Mouse (Mus musculus): Measurements from ENCODE around the gene Ppp3ca. TPM values are rescaled to one million over a fixed set of nuclear protein-coding genes. Genes with fewer than 3 reads are reported as not detected.

Ppp3ca gene
- polyA plus RNA-seq, 1 experiment: 595 TPM

DNA sequence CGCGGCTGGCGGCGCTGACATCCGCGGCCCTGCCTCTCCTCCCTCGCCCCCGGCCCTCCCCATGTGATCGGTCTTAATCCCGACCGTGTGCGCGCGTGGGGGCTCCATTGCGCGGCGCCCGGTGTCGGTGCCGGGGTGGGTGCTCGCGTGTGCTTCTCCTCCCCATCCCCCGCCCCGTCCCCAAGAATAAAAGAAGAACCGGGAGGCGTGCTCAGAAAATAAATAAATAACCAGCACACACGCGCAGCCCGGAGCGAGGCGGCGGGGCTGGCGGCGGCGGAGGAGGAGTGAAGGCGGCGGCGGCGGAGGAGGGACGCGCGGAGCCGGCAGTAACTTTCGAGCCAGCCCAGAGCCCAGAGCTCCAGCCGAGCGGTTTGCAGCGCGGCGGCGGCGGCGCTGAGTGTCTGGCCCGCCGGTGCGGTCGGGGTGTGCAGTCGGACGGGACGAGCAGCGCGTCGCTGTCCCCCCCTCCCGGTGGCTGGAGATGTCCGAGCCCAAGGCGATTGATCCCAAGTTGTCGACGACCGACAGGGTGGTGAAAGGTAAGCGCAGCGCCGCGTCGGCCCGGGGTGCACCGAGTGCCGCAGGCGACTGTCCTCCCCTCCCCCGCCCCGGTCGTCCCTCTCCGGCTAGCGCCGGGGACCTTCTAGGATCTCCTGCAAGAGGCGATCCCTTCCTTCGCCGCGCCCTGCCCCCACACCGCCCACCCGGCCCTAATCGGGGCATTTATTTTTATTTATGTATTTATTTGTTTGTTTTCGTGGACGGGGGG, 622 bp downstream of the Ppp3ca start:
- Histone ChIP-seq H3K4me3 (ENCODE audit: insufficient read depth, low read length) (peak overlapping the region; percentile 83), H3K4me1 (ENCODE audit: control insufficient read depth, insufficient read depth, low read length) (peaks cover 2% of the 10 kb centered on the region; the same call in 1 of the 2 replicates), H3K27ac (ENCODE audit: insufficient read depth, low read length) (peak overlapping the region; percentile 100)
- TF ChIP-seq CTCF (IDR thresholded peaks at IDR 0.05; ENCODE audit: extremely low read depth, insufficient read depth, low read length) (no peak), POLR2A (IDR thresholded peaks at IDR 0.05; ENCODE audit: extremely low read depth, insufficient read depth, low read length) (0 out of 2 replicates have a peak, but pooled peaks have one; percentile 17)

GRCm38 (mm10) chr3:136671161-136671939, 1.4 kb downstream of the Ppp3ca start:
- Histone ChIP-seq H3K4me3 (ENCODE audit: insufficient read depth, low read length) (peak overlapping the region; percentile 83), H3K4me1 (ENCODE audit: control insufficient read depth, insufficient read depth, low read length) (peaks cover 2% of the 10 kb centered on the region; the same call in 1 of the 2 replicates), H3K27ac (ENCODE audit: insufficient read depth, low read length) (peak overlapping the region; percentile 51)
- TF ChIP-seq POLR2A (IDR thresholded peaks at IDR 0.05; ENCODE audit: extremely low read depth, insufficient read depth, low read length) (peak; percentile 13; the same call in 1 of the 2 replicates), CTCF (IDR thresholded peaks at IDR 0.05; ENCODE audit: extremely low read depth, insufficient read depth, low read length) (no peak)

GRCm38 (mm10) chr3:136671940-136672278, 2.0 kb downstream of the Ppp3ca start:
- no peak for TF ChIP-seq CTCF (IDR thresholded peaks at IDR 0.05; ENCODE audit: extremely low read depth, insufficient read depth, low read length)
- TF ChIP-seq POLR2A (IDR thresholded peaks at IDR 0.05; ENCODE audit: extremely low read depth, insufficient read depth, low read length): no peak
- peaks cover 2% of the 10 kb centered on the region; the same call in 1 of the 2 replicates for H3K4me1 ChIP-seq (ENCODE audit: control insufficient read depth, insufficient read depth, low read length)
- peak overlapping the region; percentile 51 for H3K27ac ChIP-seq (ENCODE audit: insufficient read depth, low read length)
- peak overlapping the region; percentile 83 for H3K4me3 ChIP-seq (ENCODE audit: insufficient read depth, low read length)

DNA sequence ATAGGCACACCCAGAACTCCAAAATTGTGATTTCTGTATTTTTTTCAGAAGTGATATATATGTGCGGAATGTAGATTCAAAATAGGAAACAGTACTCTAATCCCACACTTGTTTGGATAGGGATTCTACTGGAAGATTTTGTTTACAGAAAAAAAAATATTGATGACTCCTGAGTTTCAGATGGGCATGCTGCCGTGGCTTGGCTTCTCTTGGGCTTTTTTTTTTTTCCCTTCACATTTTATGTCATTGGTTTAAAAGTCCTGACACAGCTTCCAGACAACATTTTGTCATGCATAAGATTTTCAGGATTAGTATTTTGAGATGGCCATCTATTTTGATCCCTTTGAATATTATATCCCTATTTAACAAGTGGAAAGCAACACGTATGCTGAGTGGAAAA, 2.9 kb downstream of the Ppp3ca start:
- TF ChIP-seq POLR2A (IDR thresholded peaks at IDR 0.05; ENCODE audit: extremely low read depth, insufficient read depth, low read length) (no peak), CTCF (IDR thresholded peaks at IDR 0.05; ENCODE audit: extremely low read depth, insufficient read depth, low read length) (no peak)
- H3K4me1 ChIP-seq (ENCODE audit: control insufficient read depth, insufficient read depth, low read length): peaks cover 2% of the 10 kb centered on the region; the same call in 1 of the 2 replicates
- peak overlapping the region; percentile 83; the same call in 1 of the 2 replicates for H3K4me3 ChIP-seq (ENCODE audit: insufficient read depth, low read length)
- no peak overlapping the region for H3K27ac ChIP-seq (ENCODE audit: insufficient read depth, low read length)

GRCm38 (mm10) chr3:136673363-136673762, 3.4 kb downstream of the Ppp3ca start:
- no peak overlapping the region for H3K27ac ChIP-seq (ENCODE audit: insufficient read depth, low read length)
- H3K4me1 ChIP-seq (ENCODE audit: control insufficient read depth, insufficient read depth, low read length): peaks cover 3% of the 10 kb centered on the region
- H3K4me3 ChIP-seq (ENCODE audit: insufficient read depth, low read length): peak overlapping the region; percentile 83; the same call in 1 of the 2 replicates
- no peak for TF ChIP-seq POLR2A (IDR thresholded peaks at IDR 0.05; ENCODE audit: extremely low read depth, insufficient read depth, low read length)
- TF ChIP-seq CTCF (IDR thresholded peaks at IDR 0.05; ENCODE audit: extremely low read depth, insufficient read depth, low read length): no peak

- H3K4me3 ChIP-seq (ENCODE audit: insufficient read depth, low read length): no peak overlapping the region; the same call in 1 of the 2 replicates
- no peak for TF ChIP-seq POLR2A (IDR thresholded peaks at IDR 0.05; ENCODE audit: extremely low read depth, insufficient read depth, low read length)
- no peak for TF ChIP-seq CTCF (IDR thresholded peaks at IDR 0.05; ENCODE audit: extremely low read depth, insufficient read depth, low read length)
- no peak overlapping the region for H3K27ac ChIP-seq (ENCODE audit: insufficient read depth, low read length)
- peaks cover 8% of the 10 kb centered on the region for H3K4me1 ChIP-seq (ENCODE audit: control insufficient read depth, insufficient read depth, low read length)
Observed at GRCm38 (mm10) chr3:136674486-136674885, 4.6 kb downstream of the Ppp3ca start.

- H3K4me3 ChIP-seq (ENCODE audit: insufficient read depth, low read length): no peak overlapping the region
- no peak overlapping the region for H3K27ac ChIP-seq (ENCODE audit: insufficient read depth, low read length)
- H3K4me1 ChIP-seq (ENCODE audit: control insufficient read depth, insufficient read depth, low read length): peaks cover 16% of the 10 kb centered on the region
Observed at GRCm38 (mm10) chr3:136676991-136677390, 7.1 kb downstream of the Ppp3ca start.

DNA sequence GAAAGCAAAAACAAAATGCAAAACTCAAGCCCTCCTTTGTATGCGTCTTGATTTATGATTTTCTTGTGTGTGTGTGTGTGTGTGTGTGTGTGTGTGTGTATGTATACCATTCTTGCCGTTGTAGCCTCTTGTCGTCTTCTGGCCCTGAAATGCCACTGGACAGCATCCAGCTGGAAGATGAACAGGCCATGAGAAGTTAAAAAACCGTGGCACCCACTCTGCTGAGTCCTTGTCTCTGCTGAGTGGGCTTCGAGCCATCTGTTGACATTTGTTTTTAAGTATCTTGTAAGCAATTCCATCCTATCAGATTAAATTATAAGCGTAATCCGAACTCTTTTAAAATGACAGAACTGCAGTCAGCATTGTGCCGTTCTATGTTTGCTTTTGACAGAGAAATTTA, 8.5 kb downstream of the Ppp3ca start:
- peaks cover 16% of the 10 kb centered on the region for H3K4me1 ChIP-seq (ENCODE audit: control insufficient read depth, insufficient read depth, low read length)
- H3K4me3 ChIP-seq (ENCODE audit: insufficient read depth, low read length): no peak overlapping the region
- H3K27ac ChIP-seq (ENCODE audit: insufficient read depth, low read length): no peak overlapping the region
- no peak for TF ChIP-seq CTCF (IDR thresholded peaks at IDR 0.05; ENCODE audit: extremely low read depth, insufficient read depth, low read length)
- no peak for TF ChIP-seq POLR2A (IDR thresholded peaks at IDR 0.05; ENCODE audit: extremely low read depth, insufficient read depth, low read length)

More at GRCm38 (mm10) chr3:136676991-136677390, 7.1 kb downstream of the Ppp3ca start:
- no peak for TF ChIP-seq CTCF (IDR thresholded peaks at IDR 0.05; ENCODE audit: extremely low read depth, insufficient read depth, low read length)
- TF ChIP-seq POLR2A (IDR thresholded peaks at IDR 0.05; ENCODE audit: extremely low read depth, insufficient read depth, low read length): no peak

GRCm38 (mm10) chr3:136679903-136680491, 10.1 kb downstream of the Ppp3ca start:
- no peak overlapping the region for H3K27ac ChIP-seq (ENCODE audit: insufficient read depth, low read length)
- H3K4me3 ChIP-seq (ENCODE audit: insufficient read depth, low read length): no peak overlapping the region
- peaks cover 21% of the 10 kb centered on the region for H3K4me1 ChIP-seq (ENCODE audit: control insufficient read depth, insufficient read depth, low read length)
- TF ChIP-seq CTCF (IDR thresholded peaks at IDR 0.05; ENCODE audit: extremely low read depth, insufficient read depth, low read length) (no peak), POLR2A (IDR thresholded peaks at IDR 0.05; ENCODE audit: extremely low read depth, insufficient read depth, low read length) (no peak)
